Mouse (Mus musculus): ENCODE results near the gene Ttc37.

DNA sequence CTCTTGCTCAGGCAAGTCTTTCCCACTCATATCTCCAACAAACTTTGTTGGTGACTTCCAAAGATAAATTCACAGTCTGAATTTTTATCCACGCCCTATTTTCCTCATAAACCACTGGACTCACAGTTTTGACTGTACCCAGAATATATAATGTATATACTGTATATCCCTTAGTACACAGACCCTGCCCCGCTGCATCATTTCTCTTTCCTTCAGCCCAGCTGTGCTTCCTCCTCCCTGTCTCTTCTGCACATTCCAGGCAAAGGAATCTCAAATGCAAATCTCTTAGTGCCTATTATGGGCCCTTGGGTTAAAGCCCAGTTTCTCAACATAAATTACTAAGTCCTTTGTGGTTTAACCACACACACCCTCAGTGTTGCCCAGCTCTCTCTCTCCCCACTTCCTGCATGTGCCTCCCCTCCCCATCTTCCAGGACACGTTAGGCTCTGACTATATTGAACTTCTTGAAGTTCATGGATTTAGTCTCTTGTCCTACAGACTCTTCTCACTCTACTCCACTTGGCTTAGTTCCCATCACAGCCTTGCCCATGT, 98.8 kb downstream of the Ttc37 start:
- TF ChIP-seq EP300 (IDR thresholded peaks at IDR 0.05; ENCODE audit: low read depth): no peak
- no peak for TF ChIP-seq CTCF (IDR thresholded peaks at IDR 0.05; ENCODE audit: low read depth)

Data from liver, postnatal 0 days (tissue).